Mouse (Mus musculus): ENCODE data around the gene Mib2. TPM values are rescaled to one million over a fixed set of nuclear protein-coding genes. Genes with fewer than 3 reads are reported as not detected.
A peak's percentile ranks its signal among the peaks of the same experiment; 100 is the strongest.
"Not testable (repeated sequence)": the region's sequence is repeated elsewhere in the genome, so short reads cannot be mapped to it uniquely, and the experiment has no call there.

Gene Mib2
- polyA plus RNA-seq, 1 experiment from 2014 or later: 19.7 TPM

DNA sequence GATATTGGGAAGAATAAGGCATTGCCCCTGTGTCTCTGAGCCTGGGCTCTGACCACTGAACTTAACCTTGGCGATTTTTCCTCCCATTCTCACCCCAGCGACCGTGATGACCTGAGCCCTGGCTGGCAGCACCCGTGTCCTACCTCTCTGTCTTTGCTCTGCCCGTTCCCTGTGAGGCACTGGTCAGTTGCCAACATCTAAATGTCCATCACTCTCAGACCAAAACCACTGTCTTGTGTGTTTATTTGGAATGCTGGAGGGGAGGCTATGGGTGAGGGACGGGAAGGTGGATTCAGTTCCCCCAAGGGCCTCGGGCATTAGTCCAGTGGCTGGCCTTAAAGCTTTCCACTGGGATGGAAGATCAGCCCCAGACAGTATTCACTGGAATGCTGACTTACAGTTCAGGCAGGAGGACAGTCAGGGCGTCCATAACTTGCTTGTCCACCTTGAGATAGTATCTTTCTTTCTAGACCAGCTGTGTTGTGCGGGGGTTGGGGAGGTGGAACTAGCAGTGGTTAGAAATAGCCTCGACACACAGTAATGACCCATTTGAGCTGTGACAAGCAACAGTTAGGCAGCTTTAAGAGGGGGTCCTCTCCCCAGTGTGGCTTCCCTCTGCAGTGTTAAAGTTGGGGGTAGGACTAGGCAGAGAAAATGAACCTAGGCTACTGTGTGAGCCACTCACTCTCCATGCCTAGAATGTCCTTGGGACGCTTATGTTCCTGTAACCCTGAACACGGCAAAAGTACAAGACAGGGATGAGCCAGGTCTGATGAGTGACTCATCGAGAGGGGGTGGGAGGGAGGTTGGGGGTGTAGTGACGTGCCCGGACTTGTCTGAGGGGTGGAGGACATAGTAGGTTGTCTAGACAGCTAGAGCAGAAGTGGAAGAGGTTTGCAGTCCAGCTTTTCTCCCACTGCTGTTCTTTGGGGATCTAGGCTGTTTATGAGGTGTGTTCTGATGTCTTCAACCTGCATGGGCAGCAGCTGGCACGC is 27.6 kb upstream of the Mib2 start:
- H3K4me2 ChIP-seq (ENCODE audit: low read length): no peak overlapping the region
- DNase-seq (ENCODE audit: low spot score) (no peak), ATAC-seq (replicated peaks; ENCODE audit: low FRiP score, low TSS enrichment, low read depth) (no peak)
- no peak overlapping the region for H3K27ac ChIP-seq (ENCODE audit: low read depth)
- H3K27me3 ChIP-seq (replicated peaks; ENCODE audit: control insufficient read depth, insufficient read depth, low read length): 0 out of 2 replicates have a peak, but pooled peaks cover 2% of the 10 kb centered on the region
- peaks cover 15% of the 10 kb centered on the region for H3K4me1 ChIP-seq (replicated peaks; ENCODE audit: control insufficient read depth, insufficient read depth, low read length)
- H3K36me3 ChIP-seq (ENCODE audit: control insufficient read depth, insufficient read depth, low read length): no peaks in the 10 kb centered on the region
- H3K9ac ChIP-seq (ENCODE audit: low read length): no peak overlapping the region
- 74% methylated on average over 16 of the region's 16 CpGs for WGBS
- no peak overlapping the region for H3K4me3 ChIP-seq (ENCODE audit: low read depth, low read length)
- no peaks in the 10 kb centered on the region for H3K9me3 ChIP-seq (ENCODE audit: control insufficient read depth, low read length)

DNA sequence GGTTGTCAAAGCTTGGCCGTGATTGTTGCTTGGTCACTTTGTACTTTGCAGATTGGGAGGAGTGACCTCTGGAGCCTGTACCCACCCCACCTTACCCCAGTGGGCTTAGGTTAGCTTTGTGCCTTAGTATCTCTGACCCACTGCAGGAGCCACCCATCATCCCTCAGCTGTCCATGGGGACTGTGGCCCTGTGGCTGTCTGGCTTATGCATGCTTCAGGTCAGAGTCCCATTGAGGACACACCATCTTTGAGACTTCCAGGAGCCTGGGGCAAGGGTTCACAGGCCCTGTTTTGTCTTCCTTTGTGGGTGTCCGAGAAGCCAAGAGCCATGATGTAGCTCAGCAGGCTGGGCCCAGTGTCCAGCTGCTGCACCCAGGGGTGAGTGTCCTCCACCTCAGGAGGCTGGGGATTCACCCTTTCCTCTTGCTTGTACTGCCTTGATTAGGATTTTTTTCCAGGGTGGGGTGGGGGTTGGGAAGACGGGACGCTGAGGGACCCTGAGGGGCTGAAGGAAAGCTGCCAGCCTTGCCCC is 26.6 kb upstream of the Mib2 start:
- Histone ChIP-seq H3K36me3 (ENCODE audit: control insufficient read depth, insufficient read depth, low read length) (no peaks in the 10 kb centered on the region), H3K4me3 (ENCODE audit: low read depth, low read length) (peak overlapping the region; percentile 67; the same call in 1 of the 2 replicates), H3K4me1 (replicated peaks; ENCODE audit: control insufficient read depth, insufficient read depth, low read length) (peaks cover 15% of the 10 kb centered on the region), H3K27me3 (replicated peaks; ENCODE audit: control insufficient read depth, insufficient read depth, low read length) (0 out of 2 replicates have a peak, but pooled peaks cover 2% of the 10 kb centered on the region), H3K27ac (ENCODE audit: low read depth) (no peak overlapping the region), H3K9me3 (ENCODE audit: control insufficient read depth, low read length) (no peaks in the 10 kb centered on the region), H3K9ac (ENCODE audit: low read length) (peak overlapping the region; percentile 69; the same call in 1 of the 2 replicates), H3K4me2 (ENCODE audit: low read length) (peak overlapping the region; percentile 93)
- DNase-seq (ENCODE audit: low spot score): no peak
- no peak for ATAC-seq (replicated peaks; ENCODE audit: low FRiP score, low TSS enrichment, low read depth)
- 89% methylated on average over 4 of the region's 4 CpGs for WGBS

GRCm38 (mm10) chr4:155694482-155695401 is 25.7 kb upstream of the Mib2 start:
- Histone ChIP-seq H3K9ac (ENCODE audit: low read length) (peak overlapping the region; percentile 69), H3K4me3 (ENCODE audit: low read depth, low read length) (peak overlapping the region; percentile 67), H3K4me1 (replicated peaks; ENCODE audit: control insufficient read depth, insufficient read depth, low read length) (peaks cover 15% of the 10 kb centered on the region), H3K27me3 (replicated peaks; ENCODE audit: control insufficient read depth, insufficient read depth, low read length) (0 out of 2 replicates have a peak, but pooled peaks cover 2% of the 10 kb centered on the region), H3K9me3 (ENCODE audit: control insufficient read depth, low read length) (no peaks in the 10 kb centered on the region), H3K36me3 (ENCODE audit: control insufficient read depth, insufficient read depth, low read length) (no peaks in the 10 kb centered on the region), H3K27ac (ENCODE audit: low read depth) (peak overlapping the region; percentile 57), H3K4me2 (ENCODE audit: low read length) (peak overlapping the region; percentile 93)
- WGBS: 2% methylated on average over 80 of the region's 92 CpGs
- ATAC-seq (replicated peaks; ENCODE audit: low FRiP score, low TSS enrichment, low read depth) (peak; percentile 72), DNase-seq (ENCODE audit: low spot score) (peak; percentile 80)

GRCm38 (mm10) chr4:155694111-155694481 is 25.1 kb upstream of the Mib2 start, which contains the start of gene Fndc10:
Gene Fndc10 (plus strand): TSS chr4:155694342.
- peak within 1 kb of the TSS; percentile 57 for H3K27ac ChIP-seq (ENCODE audit: low read depth)
- peak within 1 kb of the TSS; percentile 67 for H3K4me3 ChIP-seq (ENCODE audit: low read depth, low read length)
- peak within 1 kb of the TSS; percentile 69 for H3K9ac ChIP-seq (ENCODE audit: low read length)
- DNase-seq (ENCODE audit: low spot score) (peak; percentile 77), ATAC-seq (replicated peaks; ENCODE audit: low FRiP score, low TSS enrichment, low read depth) (peak; percentile 79)
- WGBS: under 1% methylated on average over 31 of the region's 47 CpGs
- peak within 1 kb of the TSS; percentile 93 for H3K4me2 ChIP-seq (ENCODE audit: low read length)
- 0 out of 2 replicates have a peak, but pooled peaks cover 2% of the 10 kb centered on the region for H3K27me3 ChIP-seq (replicated peaks; ENCODE audit: control insufficient read depth, insufficient read depth, low read length)
- peaks cover 15% of the 10 kb centered on the region for H3K4me1 ChIP-seq (replicated peaks; ENCODE audit: control insufficient read depth, insufficient read depth, low read length)
- H3K36me3 ChIP-seq (ENCODE audit: control insufficient read depth, insufficient read depth, low read length): no peaks in the 10 kb centered on the region
- no peaks in the 10 kb centered on the region for H3K9me3 ChIP-seq (ENCODE audit: control insufficient read depth, low read length)

DNA sequence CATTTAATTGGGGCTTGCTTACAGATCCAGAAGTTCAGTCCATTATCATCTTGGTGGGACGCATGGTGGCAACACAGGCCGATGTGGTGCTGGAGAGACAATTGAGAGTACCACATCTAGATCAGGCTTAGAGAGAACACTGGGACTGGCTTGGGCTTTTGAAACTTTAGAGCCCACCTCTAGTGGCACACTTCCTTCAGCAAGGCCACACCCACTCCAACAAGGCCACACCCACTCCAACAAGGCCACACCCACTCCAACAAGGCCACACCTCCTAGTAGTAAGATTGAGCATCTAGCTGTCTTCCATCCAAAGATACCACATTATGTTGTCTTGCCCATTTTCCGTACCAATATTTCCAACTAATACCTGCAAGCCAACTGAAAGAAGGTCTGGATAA is 23.4 kb upstream of the Mib2 start:
- Histone ChIP-seq H3K4me1 (replicated peaks; ENCODE audit: control insufficient read depth, insufficient read depth, low read length) (peaks cover 15% of the 10 kb centered on the region), H3K4me2 (ENCODE audit: low read length) (no peak overlapping the region), H3K27ac (ENCODE audit: low read depth) (no peak overlapping the region), H3K4me3 (ENCODE audit: low read depth, low read length) (no peak overlapping the region), H3K9me3 (ENCODE audit: control insufficient read depth, low read length) (no peaks in the 10 kb centered on the region), H3K36me3 (ENCODE audit: control insufficient read depth, insufficient read depth, low read length) (no peaks in the 10 kb centered on the region), H3K27me3 (replicated peaks; ENCODE audit: control insufficient read depth, insufficient read depth, low read length) (0 out of 2 replicates have a peak, but pooled peaks cover 2% of the 10 kb centered on the region), H3K9ac (ENCODE audit: low read length) (no peak overlapping the region)
- no peak for ATAC-seq (replicated peaks; ENCODE audit: low FRiP score, low TSS enrichment, low read depth)
- WGBS: 97% methylated on average over 3 of the region's 3 CpGs
- DNase-seq (ENCODE audit: low spot score): no peak

DNA sequence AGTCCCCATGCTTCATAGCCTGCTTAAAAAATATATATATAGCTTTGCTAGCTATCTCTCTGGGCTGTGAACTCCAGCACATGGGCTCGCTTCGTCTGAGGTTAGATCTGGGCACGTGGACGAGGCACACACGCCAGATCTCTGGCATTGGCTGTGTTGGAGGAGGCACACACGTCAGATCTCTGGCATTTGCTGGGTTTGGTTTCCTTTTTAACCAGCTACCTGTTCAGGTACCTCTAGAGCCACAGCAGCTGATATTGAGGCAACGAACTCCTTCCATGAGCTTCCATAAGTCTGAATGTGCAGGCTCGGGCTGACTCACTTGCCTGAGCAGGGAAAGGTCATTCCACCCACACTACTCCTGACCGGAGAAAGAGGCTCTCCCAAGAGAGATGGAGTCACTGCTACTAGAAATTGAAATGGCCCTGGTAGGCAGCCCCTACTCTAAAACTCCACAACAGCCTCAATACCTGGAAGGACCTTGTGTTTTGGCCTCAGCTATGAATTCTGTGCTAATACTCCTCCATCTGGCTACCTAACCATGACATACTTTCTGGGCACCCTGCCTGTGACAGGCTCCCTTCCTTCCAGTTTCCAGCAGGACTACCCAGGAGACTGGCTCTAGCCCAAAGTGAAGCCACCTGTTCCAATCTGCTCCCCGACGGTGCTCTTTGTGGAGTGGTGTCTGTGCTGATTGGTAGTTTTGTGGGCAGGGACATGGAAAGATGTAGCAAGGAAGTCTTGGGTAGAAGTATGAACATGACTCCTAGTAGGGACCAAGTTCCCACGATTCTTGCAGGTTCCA is 21.8 kb upstream of the Mib2 start:
- Histone ChIP-seq H3K36me3 (ENCODE audit: control insufficient read depth, insufficient read depth, low read length) (no peaks in the 10 kb centered on the region), H3K4me2 (ENCODE audit: low read length) (no peak overlapping the region), H3K9ac (ENCODE audit: low read length) (no peak overlapping the region), H3K9me3 (ENCODE audit: control insufficient read depth, low read length) (no peaks in the 10 kb centered on the region), H3K27me3 (replicated peaks; ENCODE audit: control insufficient read depth, insufficient read depth, low read length) (0 out of 2 replicates have a peak, but pooled peaks cover 2% of the 10 kb centered on the region), H3K4me3 (ENCODE audit: low read depth, low read length) (no peak overlapping the region), H3K4me1 (replicated peaks; ENCODE audit: control insufficient read depth, insufficient read depth, low read length) (peaks cover 9% of the 10 kb centered on the region), H3K27ac (ENCODE audit: low read depth) (no peak overlapping the region)
- WGBS: 80% methylated on average over 12 of the region's 12 CpGs
- ATAC-seq (replicated peaks; ENCODE audit: low FRiP score, low TSS enrichment, low read depth): no peak
- DNase-seq (ENCODE audit: low spot score): no peak

GRCm38 (mm10) chr4:155687764-155688163 is 18.8 kb upstream of the Mib2 start:
- not testable (repeated sequence) for H3K9ac ChIP-seq (ENCODE audit: low read length); H3K4me3 ChIP-seq (ENCODE audit: low read depth, low read length); H3K9me3 ChIP-seq (ENCODE audit: control insufficient read depth, low read length); ATAC-seq (replicated peaks; ENCODE audit: low FRiP score, low TSS enrichment, low read depth); H3K4me1 ChIP-seq (replicated peaks; ENCODE audit: control insufficient read depth, insufficient read depth, low read length); H3K27me3 ChIP-seq (replicated peaks; ENCODE audit: control insufficient read depth, insufficient read depth, low read length); DNase-seq (ENCODE audit: low spot score); H3K27ac ChIP-seq (ENCODE audit: low read depth); H3K4me2 ChIP-seq (ENCODE audit: low read length); H3K36me3 ChIP-seq (ENCODE audit: control insufficient read depth, insufficient read depth, low read length)
- 78% methylated on average over 4 of the region's 4 CpGs for WGBS
